Mouse (Mus musculus) intestine, embryonic 14.5 days (tissue): ENCODE results near the gene Espn. TPM values are rescaled to one million over a fixed set of nuclear protein-coding genes. Genes with fewer than 3 reads are reported as not detected.

ENCODE experiments used
- ATAC-seq: fragments of 200-750 bp; cut with Nextera tagmentation; replicated peaks from 2 replicates; pipeline ENCODE4 v1.8.0; 2017; ENCODE audit warnings: low read depth, moderate number of reproducible peaks, moderate TSS enrichment, moderate library complexity; ENCODE audit not compliant: low FRiP score, low TSS enrichment
- DNase-seq: peaks from one replicate; pipeline ENCODE4 v3.0.0-alpha.2; 2018; ENCODE audit warnings: low spot score
- H3K27ac ChIP-seq: fragments of 300-500 bp; sonication (generic); 2 replicates; pipeline ENCODE4 v1.5.1; 2014; ENCODE audit warnings: low read depth, mild to moderate bottlenecking, control low read depth
- H3K27me3 ChIP-seq: fragments of 300-500 bp; sonication (generic); replicated peaks from 2 replicates; pipeline ENCODE4 v1.6.1; 2014; ENCODE audit warnings: low read length, control low read depth; ENCODE audit not compliant: control insufficient read depth, insufficient read depth
- H3K36me3 ChIP-seq: fragments of 300-500 bp; sonication (generic); 2 replicates; pipeline ENCODE4 v1.6.1; 2014; ENCODE audit warnings: low read length, control low read depth; ENCODE audit not compliant: control insufficient read depth, insufficient read depth
- H3K4me1 ChIP-seq: fragments of 300-500 bp; sonication (generic); replicated peaks from 2 replicates; pipeline ENCODE4 v1.6.1; 2014; ENCODE audit warnings: low read length, control low read depth, mixed read lengths; ENCODE audit not compliant: control insufficient read depth, insufficient read depth
- H3K4me2 ChIP-seq: fragments of 300-500 bp; sonication (generic); 2 replicates; pipeline ENCODE4 v1.6.1; 2014; ENCODE audit warnings: low read length
- H3K4me3 ChIP-seq: fragments of 300-500 bp; sonication (generic); 2 replicates; pipeline ENCODE4 v1.5.1; 2014; ENCODE audit warnings: low read depth, low read length, control low read depth, mixed read lengths
- H3K9ac ChIP-seq: fragments of 300-500 bp; sonication (generic); 2 replicates; pipeline ENCODE4 v1.6.1; 2014; ENCODE audit warnings: mild to moderate bottlenecking, low read length
- H3K9me3 ChIP-seq: fragments of 300-500 bp; sonication (generic); 2 replicates; pipeline ENCODE4 v1.6.1; 2016; ENCODE audit warnings: low read length, control low read depth; ENCODE audit not compliant: control insufficient read depth
- WGBS: fragments of 180-500 bp; shearing (Covaris S2); extraction: QIAGEN DNeasy Blood & Tissue Kit; methylation state at CpG from one replicate; pipeline ENCODE4 v1.1.7; 2014; 5-methylcytosine and 5-hydroxymethylcytosine counted together
- polyA plus RNA-seq: library from polyadenylated mRNA; unstranded; fragments of >200 nt; fragmentation: Nextera tagmentation; extraction: Ambion mirVana; gene quantifications from 2 replicates; pipeline ENCODE4 v1.2.1, GENCODE M21; 2014

Gene Espn
- polyA plus RNA-seq, 1 experiment from 2014 or later = 24.2 TPM

DNA sequence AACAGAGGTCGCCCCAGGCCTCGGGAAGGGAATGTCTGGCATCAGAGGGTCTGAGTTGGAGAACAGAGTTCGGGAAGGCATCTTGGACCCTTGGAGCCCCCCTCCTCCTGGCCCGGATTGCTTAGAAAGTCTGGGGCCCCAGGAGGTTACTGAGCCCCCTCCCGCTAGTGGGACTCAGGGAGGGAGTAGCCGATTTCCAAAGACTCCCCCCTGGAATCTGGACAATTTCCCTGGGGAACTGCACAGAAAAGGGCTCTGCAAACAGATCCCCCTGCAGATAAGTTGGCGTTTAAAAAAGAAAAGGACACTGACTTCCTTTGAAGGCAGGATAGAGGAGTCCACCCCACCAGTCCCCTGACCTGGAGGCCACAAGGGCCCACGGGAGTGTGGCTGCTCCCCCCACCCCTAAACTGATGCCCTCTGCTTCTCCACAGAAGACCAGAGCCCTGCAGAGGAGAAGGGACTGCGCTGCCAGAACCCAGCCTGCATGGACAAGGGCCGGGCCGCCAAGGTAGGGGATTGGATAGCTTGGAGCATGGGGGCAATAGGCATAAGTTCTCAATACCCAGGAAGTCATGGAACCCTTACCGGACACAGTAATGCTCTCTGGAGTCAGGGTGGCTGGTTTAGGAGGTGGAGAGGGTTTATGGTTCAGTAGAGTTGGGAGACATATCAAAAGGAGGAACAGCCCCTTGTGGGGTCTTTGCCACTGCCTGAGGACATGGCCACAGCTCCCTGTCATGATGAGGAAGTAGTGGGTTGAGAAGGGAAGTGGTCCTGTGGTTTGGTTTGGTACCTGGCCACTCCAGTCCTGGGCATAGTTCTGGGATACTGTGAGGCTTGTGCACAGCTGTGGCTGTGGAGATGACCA lies 64.7 kb downstream of the Espn start:
- no peak for ATAC-seq
- Histone ChIP-seq H3K4me3 (peak overlapping the region; percentile 65), H3K4me2 (peak overlapping the region; percentile 65), H3K9ac (peak overlapping the region; percentile 77), H3K27ac (peak overlapping the region; percentile 6; the same call in 1 of the 2 replicates), H3K4me1 (peaks cover 16% of the 10 kb centered on the region), H3K9me3 (no peaks in the 10 kb centered on the region), H3K27me3 (no peaks in the 10 kb centered on the region), H3K36me3 (no peaks in the 10 kb centered on the region)
- DNase-seq = peak; percentile 59
- WGBS = 4% methylated on average over 12 of the region's 12 CpGs

DNA sequence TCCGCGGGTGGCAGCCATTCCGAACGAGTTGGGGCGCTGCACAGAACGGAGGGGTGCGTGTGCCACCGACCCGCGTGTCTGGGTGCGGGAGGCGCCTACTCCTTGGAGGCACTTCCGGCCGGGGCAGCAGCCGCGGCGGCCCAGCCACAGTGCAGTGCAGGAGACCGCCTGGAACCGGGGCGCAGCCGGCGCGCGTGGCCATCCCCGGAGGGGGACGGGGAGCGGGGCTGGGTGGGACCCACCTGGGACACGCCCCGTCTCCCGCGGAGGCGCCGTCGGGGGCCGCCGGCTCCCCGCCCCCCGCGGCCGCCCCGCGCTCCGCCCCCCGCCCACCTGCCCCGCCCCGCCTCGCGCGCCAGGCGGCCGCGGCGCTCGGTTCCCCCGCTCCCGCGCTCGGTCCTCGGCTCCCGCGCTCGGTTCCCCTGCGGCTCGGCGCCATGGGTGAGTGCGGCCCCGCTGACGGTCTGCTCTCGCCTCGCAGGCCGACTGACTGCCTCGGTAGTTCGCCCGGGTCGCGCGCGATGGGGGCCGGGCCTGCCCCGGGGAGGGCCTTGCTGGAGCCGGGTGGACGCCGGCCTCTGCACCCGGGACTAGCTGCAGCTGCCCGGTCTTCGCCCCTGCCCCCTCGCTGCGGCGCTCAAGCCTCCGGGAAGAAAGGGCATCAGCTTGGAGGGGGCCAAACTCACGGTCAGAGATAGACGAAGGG lies 65.5 kb downstream of the Espn start:
- Histone ChIP-seq H3K4me2 (peak overlapping the region; percentile 65), H3K4me1 (peaks cover 16% of the 10 kb centered on the region), H3K9me3 (no peaks in the 10 kb centered on the region), H3K27me3 (no peaks in the 10 kb centered on the region), H3K4me3 (peak overlapping the region; percentile 65), H3K27ac (peak overlapping the region; percentile 6; the same call in 1 of the 2 replicates), H3K9ac (peak overlapping the region; percentile 77), H3K36me3 (no peaks in the 10 kb centered on the region)
- ATAC-seq (peak; percentile 90), DNase-seq (peak; percentile 83)
- WGBS = under 1% methylated on average over 55 of the region's 92 CpGs

DNA sequence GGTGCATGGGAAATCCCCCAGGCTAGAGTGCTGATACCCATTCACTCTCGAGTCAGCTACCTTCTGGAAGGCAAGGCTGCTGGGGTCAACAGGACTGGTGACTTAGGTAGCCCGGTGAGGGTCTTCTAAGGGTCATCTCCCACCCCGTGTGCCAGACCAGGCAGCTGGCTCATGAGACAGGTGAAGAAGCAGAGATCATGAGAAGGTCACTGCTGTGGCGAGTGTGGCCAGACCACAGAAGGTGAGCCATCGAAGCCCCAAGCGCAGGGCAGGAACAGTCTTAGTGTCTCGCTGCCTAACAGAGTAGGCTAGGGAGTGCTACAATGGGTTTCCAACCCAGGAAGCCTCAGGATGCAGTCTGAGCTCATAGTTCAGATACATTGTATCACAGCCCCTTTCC lies 67.6 kb downstream of the Espn start:
- Histone ChIP-seq H3K4me2 (no peak overlapping the region), H3K36me3 (no peaks in the 10 kb centered on the region), H3K9ac (no peak overlapping the region), H3K27me3 (no peaks in the 10 kb centered on the region), H3K9me3 (no peaks in the 10 kb centered on the region), H3K27ac (no peak overlapping the region), H3K4me1 (peaks cover 16% of the 10 kb centered on the region), H3K4me3 (no peak overlapping the region)
- ATAC-seq = no peak
- no peak for DNase-seq
- 82% methylated on average over 7 of the region's 7 CpGs for WGBS

DNA sequence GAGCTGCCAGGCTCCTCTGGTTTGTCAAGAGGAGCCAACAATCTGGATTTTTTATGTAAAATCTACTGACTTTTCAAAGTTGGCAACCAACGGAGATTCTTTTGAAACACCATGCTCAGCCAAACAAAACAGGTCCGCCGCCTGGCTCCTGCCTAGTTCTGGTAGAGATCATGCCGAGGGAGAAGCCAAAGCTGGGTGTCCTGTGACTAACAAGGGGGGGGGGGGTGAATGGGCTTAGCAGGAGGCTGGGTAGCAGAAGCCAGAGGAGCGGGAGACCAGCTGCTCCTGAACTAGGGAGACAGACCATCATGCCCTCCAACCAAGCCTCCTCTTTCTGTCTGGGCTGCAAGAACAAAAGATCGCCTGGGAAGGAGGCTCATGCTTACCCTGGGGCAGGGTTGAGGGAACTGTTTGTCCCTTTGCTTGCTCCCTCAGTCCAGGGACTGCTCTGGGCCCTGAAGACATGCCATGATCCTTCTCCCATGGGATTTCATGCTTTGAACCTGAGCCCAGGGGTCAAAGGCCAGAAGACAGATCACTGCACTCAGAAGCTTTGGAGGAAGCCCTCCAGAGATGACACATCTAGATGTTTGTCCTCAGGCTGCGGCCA lies 68.5 kb downstream of the Espn start:
- 72% methylated on average over 7 of the region's 7 CpGs for WGBS
- no peak for DNase-seq
- Histone ChIP-seq H3K4me3 (no peak overlapping the region), H3K9me3 (no peaks in the 10 kb centered on the region), H3K4me2 (no peak overlapping the region), H3K36me3 (no peaks in the 10 kb centered on the region), H3K27ac (no peak overlapping the region), H3K4me1 (peaks cover 16% of the 10 kb centered on the region), H3K27me3 (no peaks in the 10 kb centered on the region), H3K9ac (no peak overlapping the region)
- ATAC-seq = no peak

DNA sequence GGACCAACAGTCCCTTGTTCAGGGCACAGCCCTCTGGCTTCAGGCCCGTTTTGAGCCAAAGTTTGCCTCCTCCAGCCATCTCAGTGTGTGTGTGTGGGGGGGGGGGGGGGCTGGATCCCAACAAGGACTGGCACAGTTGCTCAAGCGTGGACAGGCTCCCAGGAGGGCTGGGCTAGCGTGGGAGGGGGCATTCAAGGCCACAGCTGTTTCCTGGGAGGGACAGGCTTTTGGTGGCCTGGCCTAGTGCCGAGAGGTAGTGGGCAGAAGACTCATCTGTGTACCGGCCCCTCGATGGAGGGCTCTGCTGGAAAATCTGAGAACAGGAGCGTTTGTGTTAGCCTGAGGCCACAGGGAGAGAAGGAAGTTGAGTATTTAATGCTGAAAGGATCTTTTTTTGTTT lies 72.2 kb downstream of the Espn start:
- no peaks in the 10 kb centered on the region for H3K4me1 ChIP-seq
- no peak overlapping the region for H3K4me2 ChIP-seq
- no peaks in the 10 kb centered on the region for H3K9me3 ChIP-seq
- H3K36me3 ChIP-seq = no peaks in the 10 kb centered on the region
- DNase-seq (no peak), ATAC-seq (no peak)
- 69% methylated on average over 7 of the region's 7 CpGs for WGBS
- H3K27me3 ChIP-seq = no peaks in the 10 kb centered on the region
- no peak overlapping the region for H3K4me3 ChIP-seq
- H3K27ac ChIP-seq = no peak overlapping the region
- no peak overlapping the region for H3K9ac ChIP-seq

DNA sequence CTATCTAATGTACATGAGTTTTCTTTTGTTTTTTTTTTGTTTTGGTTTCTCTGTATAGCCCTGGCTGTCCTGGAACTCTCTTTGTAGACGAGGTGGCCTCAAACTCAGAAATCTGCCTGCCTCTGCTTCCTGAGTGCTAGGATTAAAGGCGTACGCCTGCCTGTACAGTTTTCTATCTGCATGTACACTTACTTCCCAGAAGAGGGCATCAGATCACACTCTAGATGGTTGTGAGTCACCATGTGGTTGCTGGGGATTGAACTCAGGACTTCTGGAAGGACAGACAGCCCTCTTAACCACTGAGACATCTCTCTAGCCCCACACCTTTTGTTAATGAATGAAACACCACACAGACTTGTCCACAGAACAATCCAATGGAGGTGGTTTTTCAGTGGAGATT lies 72.9 kb downstream of the Espn start:
- Histone ChIP-seq H3K36me3 (no peaks in the 10 kb centered on the region), H3K9ac (no peak overlapping the region), H3K4me1 (no peaks in the 10 kb centered on the region), H3K9me3 (no peaks in the 10 kb centered on the region), H3K4me3 (no peak overlapping the region), H3K27ac (no peak overlapping the region), H3K27me3 (no peaks in the 10 kb centered on the region), H3K4me2 (no peak overlapping the region)
- ATAC-seq (no peak), DNase-seq (no peak)
- 88% methylated on average over 3 of the region's 3 CpGs for WGBS

DNA sequence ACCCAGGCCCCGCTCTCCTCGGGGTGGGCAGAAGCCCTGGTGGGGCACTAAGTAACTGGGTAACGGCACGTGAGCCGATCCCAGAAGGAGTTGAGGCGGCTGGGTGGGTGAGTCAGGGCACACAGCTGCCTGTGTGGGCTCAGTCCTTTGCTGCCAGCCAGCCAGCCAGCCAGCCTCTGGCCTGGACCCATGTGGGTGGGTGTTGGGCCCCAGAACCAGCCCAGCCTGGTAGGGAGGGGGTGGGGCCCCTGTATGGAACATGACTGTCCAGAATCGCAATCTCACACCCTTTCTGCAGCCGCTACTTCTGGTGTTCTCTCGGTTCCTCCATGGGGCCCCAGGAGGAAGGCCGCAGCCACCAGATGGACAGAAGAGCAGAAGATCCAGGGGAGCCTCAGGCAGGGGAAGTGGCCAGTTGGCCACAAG lies 74.1 kb downstream of the Espn start:
- ATAC-seq = no peak
- no peak for DNase-seq
- H3K27ac ChIP-seq = no peak overlapping the region
- H3K9ac ChIP-seq = no peak overlapping the region
- H3K36me3 ChIP-seq = no peaks in the 10 kb centered on the region
- H3K27me3 ChIP-seq = no peaks in the 10 kb centered on the region
- no peaks in the 10 kb centered on the region for H3K9me3 ChIP-seq
- WGBS = 90% methylated on average over 10 of the region's 10 CpGs
- H3K4me3 ChIP-seq = no peak overlapping the region
- no peaks in the 10 kb centered on the region for H3K4me1 ChIP-seq
- H3K4me2 ChIP-seq = no peak overlapping the region

DNA sequence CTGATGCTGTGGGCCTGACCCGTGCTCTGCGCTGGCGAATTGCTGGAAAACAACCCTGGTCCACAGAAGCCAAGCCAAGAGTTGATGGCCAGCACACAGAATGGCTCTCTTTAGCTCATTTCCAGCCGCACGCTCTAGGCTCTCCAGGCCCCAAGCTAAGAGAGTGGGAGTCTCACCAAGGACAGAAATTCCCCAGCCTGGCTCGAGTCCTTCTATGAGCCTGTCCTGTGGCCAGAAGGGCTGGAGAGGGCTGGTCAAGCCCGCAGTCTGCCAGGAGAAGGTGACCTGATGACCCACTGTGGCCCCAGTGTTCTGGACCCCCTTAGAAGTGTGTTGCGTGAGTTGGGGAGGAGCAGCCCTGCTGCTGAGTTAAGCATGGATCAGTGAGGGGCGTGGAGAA lies 75.0 kb downstream of the Espn start:
- ATAC-seq = no peak
- no peak for DNase-seq
- no peaks in the 10 kb centered on the region for H3K27me3 ChIP-seq
- no peaks in the 10 kb centered on the region for H3K9me3 ChIP-seq
- H3K4me1 ChIP-seq = peaks cover 3% of the 10 kb centered on the region; the same call in 1 of the 2 replicates
- H3K27ac ChIP-seq = no peak overlapping the region
- H3K36me3 ChIP-seq = no peaks in the 10 kb centered on the region
- H3K4me3 ChIP-seq = no peak overlapping the region
- no peak overlapping the region for H3K4me2 ChIP-seq
- WGBS = 88% methylated on average over 9 of the region's 9 CpGs
- H3K9ac ChIP-seq = no peak overlapping the region
